Mouse (Mus musculus) ES-E14 (cell line): Measurements from ENCODE around the gene Pkdcc.

Experiments used
- CHD2 ChIP-seq: IDR thresholded peaks from 2 replicates; pipeline ENCODE4 v1.6.1; 2014; ENCODE audit warnings: mild to moderate bottlenecking, low read depth, low read length, inconsistent platforms
- HCFC1 ChIP-seq: IDR thresholded peaks from 2 replicates; pipeline ENCODE4 v1.6.1; 2012; ENCODE audit warnings: low read length, inconsistent platforms, borderline replicate concordance; ENCODE audit not compliant: insufficient read depth
- MAFK ChIP-seq: IDR thresholded peaks from 2 replicates; pipeline ENCODE4 v1.6.1; 2014; ENCODE audit warnings: mild to moderate bottlenecking, low read depth, low read length, inconsistent platforms; ENCODE audit not compliant: insufficient read depth

DNA sequence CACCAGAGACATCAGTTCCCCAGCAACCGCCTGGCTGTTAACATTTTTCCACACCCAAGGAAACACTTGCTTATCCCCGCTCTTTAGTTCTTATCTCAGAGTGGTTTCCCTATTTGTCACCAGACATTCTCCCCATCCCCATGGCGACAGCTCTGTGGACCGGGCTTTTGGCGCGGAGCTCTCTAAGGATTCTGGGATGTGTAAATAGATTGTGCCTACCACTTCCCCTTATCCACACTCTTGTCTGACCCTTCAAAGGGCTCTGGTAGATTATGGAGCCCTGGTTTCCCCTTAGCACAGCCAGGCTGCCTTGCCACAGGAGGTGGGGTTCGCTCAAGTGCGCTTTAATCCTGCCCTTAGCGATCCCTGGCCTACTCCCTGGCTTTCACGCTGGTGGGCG is 16.3 kb downstream of the Pkdcc start:
- TF ChIP-seq HCFC1 (no peak), CHD2 (no peak), MAFK (no peak)
